Mouse (Mus musculus): ENCODE measurements around the gene Atg101.

Gene Atg101

GRCm38 (mm10) chr15:101283183-101283910 lies 725 bp upstream of the Atg101 start:
- DNase-seq (ENCODE audit: low read depth, low spot score) = peak; percentile 47

DNA sequence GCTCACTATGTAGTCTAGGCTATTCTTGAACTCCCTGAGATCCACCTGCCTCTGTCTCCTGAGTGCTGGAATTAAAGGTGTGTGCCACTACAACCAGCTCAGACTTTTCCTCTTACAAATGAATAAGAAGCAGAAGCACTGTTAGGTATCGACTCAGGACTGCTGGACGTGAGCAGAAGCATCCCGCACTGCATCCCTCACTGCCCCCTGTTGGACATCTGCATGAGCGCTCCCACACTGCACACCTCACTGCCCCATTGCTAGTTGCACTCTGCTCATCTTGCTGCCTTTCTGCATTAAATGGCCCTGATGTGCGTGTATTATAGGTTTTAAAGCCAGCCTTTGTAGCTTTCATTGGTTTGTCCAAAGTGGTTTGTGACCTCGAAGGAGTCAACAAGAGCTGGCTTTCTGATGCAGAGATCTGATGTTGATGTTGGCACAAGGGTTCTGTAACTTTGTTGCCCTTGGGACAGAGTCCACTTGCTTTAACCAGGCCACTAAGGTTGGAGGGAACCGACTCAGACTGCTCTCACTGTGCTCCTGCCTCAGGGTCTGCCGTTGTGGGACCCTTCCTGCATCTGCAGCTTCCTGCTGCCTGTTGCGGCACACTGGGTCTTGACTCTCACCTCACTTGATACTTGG lies 2.2 kb downstream of the Atg101 start:
- no peak for DNase-seq (ENCODE audit: low read depth, low spot score)

- no peak for DNase-seq (ENCODE audit: low read depth, low spot score)
These were observed 3.3 kb downstream of the Atg101 start for GRCm38 (mm10) chr15:101287361-101287760.

DNA sequence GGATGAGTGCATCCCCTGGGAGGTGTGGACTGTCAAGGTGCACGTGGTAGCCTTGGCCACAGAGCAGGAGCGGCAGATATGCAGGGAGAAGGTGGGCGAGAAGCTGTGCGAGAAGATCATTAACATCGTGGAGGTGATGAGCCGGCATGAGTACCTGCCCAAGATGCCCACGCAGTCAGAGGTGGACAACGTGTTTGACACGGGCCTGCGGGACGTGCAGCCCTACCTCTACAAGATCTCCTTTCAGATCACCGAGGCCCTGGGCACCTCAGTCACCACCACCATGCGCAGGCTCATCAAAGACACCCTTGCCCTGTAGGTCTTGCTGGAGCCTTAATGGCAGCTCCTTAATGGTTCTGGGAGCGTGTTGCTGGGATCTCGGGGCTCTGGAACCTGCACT lies 6.3 kb downstream of the Atg101 start:
- no peak for DNase-seq (ENCODE audit: low read depth, low spot score)

- no peak for DNase-seq (ENCODE audit: low read depth, low spot score)
These were observed 7.9 kb downstream of the Atg101 start for GRCm38 (mm10) chr15:101292012-101292411.

GRCm38 (mm10) chr15:101293025-101293621 lies 9.1 kb downstream of the Atg101 start, which contains the start of gene 6030408B16Rik:
TSS of gene 6030408B16Rik (plus strand) at chr15:101293212.
- DNase-seq (ENCODE audit: low read depth, low spot score) = no peak

GRCm38 (mm10) chr15:101294028-101294894 lies 10.2 kb downstream of the Atg101 start:
- no peak for DNase-seq (ENCODE audit: low read depth, low spot score)

GRCm38 (mm10) chr15:101295106-101295505 lies 11.0 kb downstream of the Atg101 start:
- no peak for DNase-seq (ENCODE audit: low read depth, low spot score)

GRCm38 (mm10) chr15:101295616-101296015 lies 11.5 kb downstream of the Atg101 start:
- DNase-seq (ENCODE audit: low read depth, low spot score) = no peak

DNA sequence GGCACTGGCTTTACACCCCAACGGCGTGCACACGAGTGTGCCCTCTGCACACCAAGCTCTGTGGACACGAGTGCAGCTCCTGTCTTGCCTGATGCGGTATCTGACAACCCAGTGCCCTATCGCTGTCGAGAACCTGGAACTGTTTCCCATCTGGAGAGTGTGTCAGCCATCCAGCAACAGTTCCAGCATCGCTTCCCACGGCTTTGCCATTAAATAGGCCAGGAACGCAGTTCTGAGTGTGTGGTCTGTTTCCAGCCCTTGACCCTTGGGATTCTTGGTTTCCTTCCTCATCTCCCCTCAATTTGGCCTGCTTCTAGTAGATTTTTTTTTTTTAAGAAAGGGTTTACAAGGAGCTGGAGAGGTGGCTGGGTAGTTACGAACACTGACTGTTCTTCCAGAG lies 12.0 kb downstream of the Atg101 start:
- no peak for DNase-seq (ENCODE audit: low read depth, low spot score)

DNA sequence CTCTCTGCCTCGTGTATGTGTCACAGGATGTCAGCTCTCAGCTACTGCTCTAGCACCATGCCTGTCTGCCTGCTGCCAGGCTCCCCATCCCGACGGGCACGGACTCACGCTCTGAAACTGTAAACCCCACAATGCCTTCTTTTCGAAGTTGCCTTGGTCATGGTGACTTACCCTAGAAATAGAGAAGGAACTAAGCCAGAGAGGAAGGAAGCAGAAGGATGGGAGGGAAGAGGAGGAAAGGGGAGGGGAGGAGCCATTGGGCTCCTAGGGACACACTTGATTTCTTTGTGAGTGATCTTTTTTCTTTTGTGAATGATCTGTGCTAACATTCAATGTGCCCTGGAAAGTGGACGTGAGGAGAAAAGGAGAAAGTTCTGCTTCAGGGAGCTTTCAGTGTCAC lies 13.9 kb downstream of the Atg101 start:
- no peak for DNase-seq (ENCODE audit: low read depth, low spot score)

GRCm38 (mm10) chr15:101298550-101298949 lies 14.5 kb downstream of the Atg101 start:
- DNase-seq (ENCODE audit: low read depth, low spot score) = no peak

- no peak for DNase-seq (ENCODE audit: low read depth, low spot score)
These were observed 15.4 kb downstream of the Atg101 start for GRCm38 (mm10) chr15:101299480-101299960.

- DNase-seq (ENCODE audit: low read depth, low spot score) = no peak
These were observed 16.1 kb downstream of the Atg101 start for GRCm38 (mm10) chr15:101300128-101300527.

DNA sequence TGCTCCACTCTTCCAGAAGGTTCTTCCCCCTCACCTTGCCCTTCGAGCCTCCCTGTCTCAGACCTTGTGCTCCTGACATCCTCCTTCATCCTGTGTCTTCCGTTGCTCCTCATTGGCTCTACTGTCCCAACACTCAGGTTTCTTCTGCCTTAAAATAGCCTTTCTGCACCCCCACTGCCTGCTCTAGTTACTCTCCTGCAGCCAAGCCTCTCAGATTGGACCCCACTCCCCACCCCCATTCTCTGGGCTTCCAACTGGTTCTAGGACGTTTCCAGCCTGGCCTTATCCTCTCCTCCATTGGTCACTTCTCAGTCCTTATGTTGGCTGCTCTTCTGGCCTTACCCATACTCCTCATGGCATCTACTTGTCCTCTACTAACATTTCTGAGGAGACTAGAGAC lies 18.1 kb downstream of the Atg101 start:
- DNase-seq (ENCODE audit: low read depth, low spot score) = no peak

- DNase-seq (ENCODE audit: low read depth, low spot score) = no peak
These were observed 19.8 kb downstream of the Atg101 start for GRCm38 (mm10) chr15:101303830-101304229.

DNA sequence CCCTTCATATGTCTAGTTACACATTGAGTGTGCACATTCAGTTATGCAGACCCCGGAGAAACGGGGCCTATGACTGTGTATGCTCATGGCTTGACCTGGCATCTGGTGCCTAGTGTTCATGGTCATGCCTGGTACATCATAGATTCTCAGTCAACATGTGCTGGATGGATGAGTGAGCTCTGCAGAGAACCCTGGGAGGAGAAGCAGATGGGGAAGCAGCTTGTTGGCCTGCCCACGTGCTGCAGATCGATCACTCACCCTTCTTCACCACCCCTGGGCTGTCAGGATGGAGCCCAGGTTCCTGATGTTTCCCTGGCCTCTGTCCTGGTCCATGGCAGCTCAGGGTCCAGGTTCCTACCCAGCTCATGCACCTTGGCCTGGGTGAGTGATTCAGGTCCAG lies 22.4 kb downstream of the Atg101 start:
- no peak for DNase-seq (ENCODE audit: low read depth, low spot score)

- no peak for DNase-seq (ENCODE audit: low read depth, low spot score)
These were observed 24.6 kb downstream of the Atg101 start for GRCm38 (mm10) chr15:101308440-101309348.

DNA sequence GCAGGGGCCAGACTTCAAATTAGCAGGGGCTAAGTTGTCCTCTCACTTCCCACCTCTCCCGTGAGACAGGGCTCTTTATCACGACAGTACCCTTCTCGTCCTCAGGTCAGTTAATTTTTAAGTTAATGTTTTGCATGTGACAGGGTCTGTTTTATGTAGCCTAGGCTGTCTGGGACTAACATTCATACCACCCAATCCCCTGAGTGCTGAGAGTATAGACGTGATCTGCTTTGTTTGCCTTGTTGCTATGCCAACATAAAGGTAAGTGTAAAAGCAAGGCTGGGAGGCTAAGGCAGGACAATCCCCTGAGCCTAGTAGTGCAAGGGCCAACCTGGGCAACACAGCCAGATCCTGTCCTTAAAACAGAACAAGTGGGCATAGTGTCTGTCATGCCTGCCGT lies 25.4 kb downstream of the Atg101 start:
- no peak for DNase-seq (ENCODE audit: low read depth, low spot score)

DNA sequence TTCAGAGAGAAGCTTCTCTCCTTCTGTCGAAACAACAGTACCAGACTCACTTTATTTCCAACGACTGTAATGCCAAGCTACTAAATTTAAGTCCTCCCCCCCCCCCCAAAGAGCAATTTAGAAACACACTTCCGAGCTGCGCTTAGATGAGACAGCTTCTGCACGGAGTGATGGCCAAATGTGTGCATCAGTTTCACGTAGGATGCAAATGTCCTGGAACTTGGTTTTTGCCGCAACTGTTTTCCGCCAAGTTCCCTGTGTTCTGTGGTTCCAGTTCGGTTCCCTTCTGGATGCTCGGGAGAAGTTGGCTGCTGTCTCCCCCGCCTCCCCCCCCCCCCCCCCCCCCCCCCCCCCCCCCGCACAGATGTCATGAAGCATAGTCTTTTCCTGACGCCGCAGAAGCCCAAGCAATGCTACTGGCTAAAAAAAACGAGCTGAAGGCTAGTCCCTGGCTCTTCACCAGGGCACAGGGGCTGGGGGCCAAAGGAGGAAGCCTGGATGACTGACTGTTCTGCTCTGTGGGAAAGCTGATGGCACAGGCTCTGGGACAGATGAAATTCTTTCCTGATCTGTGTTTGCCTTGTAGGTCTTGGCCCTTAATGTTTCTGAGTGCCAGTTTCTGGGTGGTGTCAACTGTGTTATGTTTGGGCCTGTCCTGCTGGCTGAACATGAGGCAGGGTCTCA lies 27.2 kb downstream of the Atg101 start:
- no peak for DNase-seq (ENCODE audit: low read depth, low spot score)
